Mouse (Mus musculus) brain, embryonic 14.5 days (tissue): ENCODE results near the gene Luc7l2.
A peak's percentile ranks its signal among the peaks of the same experiment; 100 is the strongest.

Source experiments
- CTCF ChIP-seq: fragments of 200-500 bp; IDR thresholded peaks from 2 replicates; pipeline ENCODE4 v1.5.1; 2012; ENCODE audit warnings: inconsistent platforms, mild to moderate bottlenecking, moderate library complexity, borderline replicate concordance; ENCODE audit not compliant: insufficient read depth, insufficient read length; ENCODE audit errors: extremely low read depth
- POLR2A ChIP-seq: fragments of 200-500 bp; IDR thresholded peaks from 2 replicates; pipeline ENCODE4 v1.6.1; 2012; ENCODE audit warnings: mild to moderate bottlenecking, inconsistent platforms, borderline replicate concordance; ENCODE audit not compliant: poor library complexity, insufficient read depth, insufficient read length, severe bottlenecking; ENCODE audit errors: extremely low read depth

DNA sequence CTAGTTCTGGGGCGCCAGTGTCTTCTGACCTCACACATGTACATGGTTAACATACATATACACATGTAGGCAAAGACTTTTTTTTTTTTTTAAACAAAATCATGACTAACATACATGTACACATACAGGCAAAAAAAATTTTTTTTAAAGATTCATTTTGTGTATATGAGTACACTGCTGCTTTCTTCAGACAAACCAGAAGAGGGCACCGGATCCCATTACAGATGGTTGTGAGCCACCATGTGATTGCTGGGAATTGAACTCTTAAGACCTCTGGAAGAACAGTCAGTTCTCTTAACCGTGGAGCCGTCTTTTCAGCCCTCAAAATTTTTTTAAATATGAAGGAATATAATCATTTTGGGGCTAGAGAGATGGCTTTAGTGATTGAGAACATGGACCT, 46.3 kb downstream of the Luc7l2 start:
- TF ChIP-seq POLR2A: no peak
- 0 out of 2 replicates have a peak, but pooled peaks have one; percentile 11 for TF ChIP-seq CTCF
